Mouse (Mus musculus) WW6 (cell line): ENCODE measurements around the gene Tph2.
"Not testable (repeated sequence)": the region's sequence is repeated elsewhere in the genome, so short reads cannot be mapped to it uniquely, and the experiment has no call there.

Source experiments
- DNase-seq: peaks from one replicate; pipeline ENCODE4 v3.0.0-alpha.2; 2013; ENCODE audit warnings: low read depth, low spot score

Gene Tph2

GRCm38 (mm10) chr10:115184697-115185096, at the start of gene Tph2:
Tph2 (minus strand) TSS chr10:115185022.
- DNase-seq, result peak; percentile 66

GRCm38 (mm10) chr10:115233798-115234197, 49.0 kb upstream of the Tph2 start:
- no peak for DNase-seq

- no peak for DNase-seq
These were observed 47.7 kb upstream of the Tph2 start for GRCm38 (mm10) chr10:115232513-115232912.

- DNase-seq, result no peak
These were observed 44.2 kb upstream of the Tph2 start for GRCm38 (mm10) chr10:115229023-115229422.

GRCm38 (mm10) chr10:115226586-115226985, 41.8 kb upstream of the Tph2 start:
- no peak for DNase-seq

- DNase-seq, result no peak
These were observed 39.0 kb upstream of the Tph2 start for GRCm38 (mm10) chr10:115223845-115224244.

GRCm38 (mm10) chr10:115212916-115213580, 28.2 kb upstream of the Tph2 start:
- DNase-seq, result no peak

GRCm38 (mm10) chr10:115205825-115206224, 21.0 kb upstream of the Tph2 start:
- no peak for DNase-seq

- DNase-seq, result no peak
These were observed 20.5 kb upstream of the Tph2 start for GRCm38 (mm10) chr10:115205284-115205683.

GRCm38 (mm10) chr10:115191214-115191613, 6.4 kb upstream of the Tph2 start:
- no peak for DNase-seq

- no peak for DNase-seq
These were observed 2.6 kb upstream of the Tph2 start for GRCm38 (mm10) chr10:115187390-115187789.

- DNase-seq, result no peak
These were observed 3.8 kb downstream of the Tph2 start for GRCm38 (mm10) chr10:115181034-115181433.

GRCm38 (mm10) chr10:115178019-115178418, 6.8 kb downstream of the Tph2 start:
- not testable (repeated sequence) for DNase-seq

GRCm38 (mm10) chr10:115175591-115175991, 9.2 kb downstream of the Tph2 start:
- no peak for DNase-seq

- no peak for DNase-seq
These were observed 11.5 kb downstream of the Tph2 start for GRCm38 (mm10) chr10:115173336-115173735.

- DNase-seq, result no peak
These were observed 13.4 kb downstream of the Tph2 start for GRCm38 (mm10) chr10:115171351-115171818.

- no peak for DNase-seq
These were observed 14.1 kb downstream of the Tph2 start for GRCm38 (mm10) chr10:115170496-115171350.

GRCm38 (mm10) chr10:115169410-115169809, 15.4 kb downstream of the Tph2 start:
- DNase-seq, result no peak

GRCm38 (mm10) chr10:115160289-115160688, 24.5 kb downstream of the Tph2 start:
- DNase-seq, result no peak

- DNase-seq, result no peak
These were observed 37.5 kb downstream of the Tph2 start for GRCm38 (mm10) chr10:115147308-115147707.

GRCm38 (mm10) chr10:115146257-115146898, 38.4 kb downstream of the Tph2 start:
- no peak for DNase-seq

- DNase-seq, result no peak
These were observed 40.3 kb downstream of the Tph2 start for GRCm38 (mm10) chr10:115144542-115144941.
